Mouse (Mus musculus) heart, adult 2 months (tissue): ENCODE measurements around the gene Ispd.

Experiments used
- CTCF ChIP-seq: fragments of 200-600 bp; IDR thresholded peaks from 2 replicates; pipeline ENCODE4 v1.8.1; 2022; ENCODE audit warnings: antibody characterized with exemption, mild to moderate bottlenecking, moderate library complexity
- EP300 ChIP-seq: fragments of 200-500 bp; IDR thresholded peaks from 2 replicates; pipeline ENCODE4 v1.6.1; 2011; ENCODE audit warnings: low read depth, low read length, control low read depth; ENCODE audit not compliant: insufficient read depth
- POLR2A ChIP-seq: fragments of 200-500 bp; IDR thresholded peaks from 2 replicates; pipeline ENCODE4 v1.6.1; 2011; ENCODE audit warnings: mild to moderate bottlenecking, low read depth, low read length, control low read depth; ENCODE audit not compliant: insufficient read depth

GRCm38 (mm10) chr12:36554697-36555096 is 173.4 kb downstream of the Ispd start:
- TF ChIP-seq POLR2A (no peak), CTCF (no peak), EP300 (no peak)
